Mouse (Mus musculus) myocyte (in vitro differentiated cells): ENCODE results near the gene AC129217.1.

Source experiments
- MYOD1 ChIP-seq, 3 experiments: IDR thresholded peaks; one replicate each; pipeline ENCODE4 v1.6.1; 2011; ENCODE audit warnings: control low read depth in 2 of 3, low read depth in 2 of 3, mild to moderate bottlenecking in 2 of 3, moderate library complexity in 1 of 3; ENCODE audit not compliant: insufficient read length in 2 of 3, control insufficient read depth in 1 of 3
- MYOG ChIP-seq, 3 experiments: IDR thresholded peaks; one replicate each; pipeline ENCODE4 v1.6.1; 2011; ENCODE audit warnings: control low read depth in 2 of 3, low read depth in 2 of 3, mild to moderate bottlenecking in 2 of 3; ENCODE audit not compliant: insufficient read length in 2 of 3, control insufficient read depth in 1 of 3, insufficient read depth in 1 of 3
- POLR2A ChIP-seq: IDR thresholded peaks from one replicate; pipeline ENCODE4 v1.6.1; 2011; ENCODE audit warnings: low read depth, mild to moderate bottlenecking, control low read depth, moderate library complexity; ENCODE audit not compliant: insufficient read length
- REST ChIP-seq: IDR thresholded peaks from one replicate; pipeline ENCODE4 v1.6.1; 2011; ENCODE audit warnings: mild to moderate bottlenecking, control low read depth, moderate library complexity; ENCODE audit not compliant: insufficient read depth, insufficient read length

DNA sequence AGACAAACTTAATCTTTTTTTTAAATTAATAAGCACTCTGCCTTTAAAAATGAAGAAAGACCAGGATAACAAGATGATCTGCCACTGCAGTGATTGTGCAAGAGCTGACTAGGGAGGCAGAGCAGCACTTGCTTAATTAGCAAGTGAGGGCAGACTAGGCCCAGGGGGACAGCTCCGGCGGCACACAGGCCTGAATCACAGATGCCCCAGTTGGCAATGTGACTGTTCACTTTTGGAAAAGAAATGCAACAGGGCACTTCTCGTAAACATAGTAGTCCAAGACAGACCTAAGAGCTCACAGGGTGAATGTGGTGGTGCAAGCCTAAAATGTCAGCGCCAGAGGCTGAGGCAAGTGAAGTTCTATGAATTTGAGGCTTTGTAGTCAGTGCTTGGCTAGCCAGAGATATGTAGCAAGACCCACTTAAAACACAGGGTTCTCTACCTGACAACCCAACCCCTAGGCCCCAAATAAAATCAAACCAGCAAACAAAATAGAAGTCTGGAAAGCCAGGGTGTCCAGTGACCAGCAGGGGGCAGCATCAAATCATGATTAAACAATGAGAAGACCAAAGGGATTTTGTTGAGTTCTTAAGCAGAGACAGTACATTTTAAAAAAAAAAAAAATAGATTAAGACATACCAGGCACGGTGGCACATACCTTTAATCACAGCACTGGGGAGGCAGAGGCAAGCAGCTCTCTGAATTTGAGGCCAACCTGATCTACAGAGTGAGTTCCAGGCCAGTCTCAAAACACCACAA is 15.0 kb downstream of the AC129217.1 start:
- TF ChIP-seq POLR2A (no peak), REST (no peak), MYOD1 (IDR thresholded peaks at IDR 0.05; ENCODE audit: control insufficient read depth in 1 of 3, insufficient read length in 2 of 3, low read depth in 2 of 3) (no peak), MYOG (IDR thresholded peaks at IDR 0.05; ENCODE audit: control insufficient read depth in 1 of 3, insufficient read depth in 1 of 3, insufficient read length in 2 of 3, low read depth in 2 of 3) (no peak)
